Mouse (Mus musculus): ENCODE results near the gene 4921539E11Rik. TPM values are rescaled to one million over a fixed set of nuclear protein-coding genes. Genes with fewer than 3 reads are reported as not detected.

Gene 4921539E11Rik
- polyA plus RNA-seq, 1 experiment from 2014 or later, result not detected

Other genes starting within 250 kb of the 4921539E11Rik start
- 36.4 and 37.1 TPM in 2 replicates for gene Mier1, start 176.5 kb downstream of the 4921539E11Rik start, polyA plus RNA-seq (2015; fragmentation: Nextera tagmentation; extraction: Ambion mirVana)
- 4.0 and 4.3 TPM in 2 replicates for gene Wdr78, start 176.3 kb downstream of the 4921539E11Rik start, polyA plus RNA-seq (2015; fragmentation: Nextera tagmentation; extraction: Ambion mirVana)
- 7.3 and 8.2 TPM in 2 replicates for gene Slc35d1, start 75.7 kb downstream of the 4921539E11Rik start, polyA plus RNA-seq (2015; fragmentation: Nextera tagmentation; extraction: Ambion mirVana)
- 25.0 and 27.1 TPM in 2 replicates for gene Oma1, start 22.9 kb upstream of the 4921539E11Rik start, polyA plus RNA-seq (2015; fragmentation: Nextera tagmentation; extraction: Ambion mirVana)

Measured in kidney, embryonic 16.5 days (tissue).